Mouse (Mus musculus) cerebellum, postnatal 36 days (tissue): ENCODE measurements around the gene Tifa.

Experiments used
- DNase-seq, 2 experiments: peaks; one replicate each; pipeline ENCODE4 v3.0.0; 2021 to 2022; ENCODE audit warnings: mixed read lengths in 2 of 2

Tifa gene

GRCm38 (mm10) chr3:127868880-127869279 lies 79.3 kb downstream of the Tifa start:
- no peak for DNase-seq

- no peak for DNase-seq
These were observed 82.0 kb downstream of the Tifa start for GRCm38 (mm10) chr3:127871575-127871974.

- no peak for DNase-seq
These were observed 84.8 kb downstream of the Tifa start for GRCm38 (mm10) chr3:127874254-127874883.

GRCm38 (mm10) chr3:127875059-127875458 lies 85.5 kb downstream of the Tifa start:
- no peak for DNase-seq

GRCm38 (mm10) chr3:127875509-127875908 lies 85.9 kb downstream of the Tifa start:
- DNase-seq, result no peak

GRCm38 (mm10) chr3:127879968-127880367 lies 90.4 kb downstream of the Tifa start:
- no peak for DNase-seq

- no peak for DNase-seq
These were observed 92.1 kb downstream of the Tifa start for GRCm38 (mm10) chr3:127881684-127882083.
